Mouse (Mus musculus) midbrain, embryonic 11.5 days (tissue): ENCODE measurements around the gene Msantd1. TPM values are rescaled to one million over a fixed set of nuclear protein-coding genes. Genes with fewer than 3 reads are reported as not detected.

Experiments used
- ATAC-seq: fragments of 200-750 bp; cut with Nextera tagmentation; 2 replicates; pipeline ENCODE4 v1.8.0; 2017; ENCODE audit warnings: moderate TSS enrichment, moderate library complexity; ENCODE audit not compliant: low FRiP score
- DNase-seq: peaks from one replicate; pipeline ENCODE4 v3.0.0; 2015; ENCODE audit warnings: low spot score; ENCODE audit errors: missing footprints
- H3K27ac ChIP-seq: fragments of 300-500 bp; sonication (generic); 2 replicates; pipeline ENCODE4 v1.5.1; 2014; ENCODE audit warnings: low read depth, low read length
- H3K27me3 ChIP-seq: fragments of 300-500 bp; sonication (generic); 2 replicates; pipeline ENCODE4 v1.6.1; 2014; ENCODE audit warnings: mild to moderate bottlenecking, low read length, moderate library complexity, mixed read lengths; ENCODE audit not compliant: control insufficient read depth, insufficient read depth
- H3K36me3 ChIP-seq: fragments of 300-500 bp; sonication (generic); 2 replicates; pipeline ENCODE4 v1.6.1; 2014; ENCODE audit warnings: mild to moderate bottlenecking, low read length, moderate library complexity, mixed read lengths; ENCODE audit not compliant: control insufficient read depth, insufficient read depth
- H3K4me1 ChIP-seq: fragments of 300-500 bp; sonication (generic); 2 replicates; pipeline ENCODE4 v1.6.1; 2014; ENCODE audit warnings: low read length; ENCODE audit not compliant: control insufficient read depth, insufficient read depth
- H3K4me2 ChIP-seq: fragments of 300-500 bp; sonication (generic); 2 replicates; pipeline ENCODE4 v1.6.1; 2014; ENCODE audit warnings: mild to moderate bottlenecking, moderate library complexity
- H3K4me3 ChIP-seq: fragments of 300-500 bp; sonication (generic); 2 replicates; pipeline ENCODE4 v1.5.1; 2014; ENCODE audit warnings: low read depth, low read length
- H3K9ac ChIP-seq: fragments of 300-500 bp; sonication (generic); 2 replicates; pipeline ENCODE4 v1.6.1; 2014; ENCODE audit warnings: low read length
- H3K9me3 ChIP-seq: fragments of 300-500 bp; sonication (generic); 2 replicates; pipeline ENCODE4 v1.6.1; 2016; ENCODE audit warnings: low read length; ENCODE audit not compliant: control insufficient read depth
- WGBS: fragments of 180-500 bp; shearing (Covaris S2); extraction: QIAGEN DNeasy Blood & Tissue Kit; methylation state at CpG from one replicate; pipeline ENCODE4 v1.1.7; 2014; 5-methylcytosine and 5-hydroxymethylcytosine counted together
- polyA plus RNA-seq: library from polyadenylated mRNA; unstranded; fragments of >200 nt; fragmentation: Nextera tagmentation; extraction: Ambion mirVana; gene quantifications from 2 replicates; pipeline ENCODE4 v1.2.1, GENCODE M21; 2014

Msantd1 gene
- polyA plus RNA-seq, 1 experiment from 2014 or later = 1.3 TPM

GRCm38 (mm10) chr5:34933461-34933860 is 25.6 kb downstream of the Msantd1 start:
- DNase-seq (no peak), ATAC-seq (no peak)
- Histone ChIP-seq H3K9ac (no peak overlapping the region), H3K4me1 (peaks cover 6% of the 10 kb centered on the region; the same call in 1 of the 2 replicates), H3K4me2 (no peak overlapping the region), H3K9me3 (no peaks in the 10 kb centered on the region), H3K27me3 (no peaks in the 10 kb centered on the region), H3K4me3 (no peak overlapping the region), H3K36me3 (no peaks in the 10 kb centered on the region), H3K27ac (no peak overlapping the region)
- 85% methylated on average over 1 of the region's 1 CpGs for WGBS

- Histone ChIP-seq H3K4me3 (no peak overlapping the region), H3K27me3 (no peaks in the 10 kb centered on the region), H3K4me2 (no peak overlapping the region), H3K27ac (peak overlapping the region; percentile 90), H3K4me1 (peaks cover 10% of the 10 kb centered on the region; the same call in 1 of the 2 replicates), H3K9me3 (no peaks in the 10 kb centered on the region), H3K36me3 (no peaks in the 10 kb centered on the region), H3K9ac (no peak overlapping the region)
- peak; percentile 94 for ATAC-seq
- peak; percentile 93 for DNase-seq
- WGBS = 15% methylated on average over 10 of the region's 10 CpGs
Observed at GRCm38 (mm10) chr5:34941710-34942470, 34.1 kb downstream of the Msantd1 start.

- Histone ChIP-seq H3K27ac (no peak overlapping the region), H3K36me3 (no peaks in the 10 kb centered on the region), H3K4me1 (peaks cover 10% of the 10 kb centered on the region; the same call in 1 of the 2 replicates), H3K4me3 (no peak overlapping the region), H3K9ac (no peak overlapping the region), H3K27me3 (no peaks in the 10 kb centered on the region), H3K4me2 (no peak overlapping the region), H3K9me3 (no peaks in the 10 kb centered on the region)
- no peak for DNase-seq
- ATAC-seq = no peak
- 88% methylated on average over 3 of the region's 3 CpGs for WGBS
Observed at GRCm38 (mm10) chr5:34943428-34943827, 35.6 kb downstream of the Msantd1 start.

GRCm38 (mm10) chr5:34948861-34949760 is 41.3 kb downstream of the Msantd1 start, which contains the start of gene Rgs12:
Gene Rgs12, plus strand, starts transcription at chr5:34949445.
- Histone ChIP-seq H3K9me3 (peaks cover 3% of the 10 kb centered on the region), H3K36me3 (no peaks in the 10 kb centered on the region; the same call in 1 of the 2 replicates), H3K27me3 (no peaks in the 10 kb centered on the region), H3K4me2 (peak within 1 kb of the TSS; percentile 85), H3K4me3 (peak within 1 kb of the TSS; percentile 76), H3K4me1 (peaks cover 20% of the 10 kb centered on the region), H3K27ac (peak within 1 kb of the TSS; percentile 94), H3K9ac (peak within 1 kb of the TSS; percentile 95)
- WGBS = under 1% methylated on average over 66 of the region's 84 CpGs
- peak; percentile 99 for DNase-seq
- peak; percentile 94 for ATAC-seq

DNA sequence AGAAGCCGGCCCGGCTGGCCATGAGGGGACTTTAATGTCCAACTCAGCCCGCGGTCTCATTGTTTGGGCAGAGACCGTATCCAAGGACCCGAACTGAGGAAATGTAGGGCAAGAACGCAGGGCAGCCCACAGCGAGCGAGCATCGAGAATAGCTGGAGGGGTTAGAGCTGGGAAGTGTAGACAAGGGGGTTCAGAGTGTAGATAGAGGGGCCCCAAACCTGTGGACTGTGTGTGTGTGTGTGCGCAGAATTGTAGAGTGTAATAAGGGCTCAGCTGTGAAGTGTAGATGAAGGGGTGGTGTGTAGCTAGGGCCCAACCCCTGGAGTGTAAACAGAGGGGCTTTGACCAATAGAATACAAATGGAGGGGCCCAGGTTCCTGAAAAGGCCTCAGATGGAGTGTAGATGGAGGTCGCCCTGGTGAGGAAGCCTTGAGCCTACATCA is 42.0 kb downstream of the Msantd1 start:
- no peaks in the 10 kb centered on the region; the same call in 1 of the 2 replicates for H3K36me3 ChIP-seq
- H3K4me1 ChIP-seq = peaks cover 27% of the 10 kb centered on the region
- H3K27me3 ChIP-seq = no peaks in the 10 kb centered on the region
- H3K9ac ChIP-seq = peak overlapping the region; percentile 95
- peak overlapping the region; percentile 76 for H3K4me3 ChIP-seq
- H3K27ac ChIP-seq = peak overlapping the region; percentile 94
- ATAC-seq = peak; percentile 60
- under 1% methylated on average over 12 of the region's 12 CpGs for WGBS
- peak; percentile 95 for DNase-seq
- H3K9me3 ChIP-seq = peaks cover 3% of the 10 kb centered on the region
- peak overlapping the region; percentile 85 for H3K4me2 ChIP-seq

DNA sequence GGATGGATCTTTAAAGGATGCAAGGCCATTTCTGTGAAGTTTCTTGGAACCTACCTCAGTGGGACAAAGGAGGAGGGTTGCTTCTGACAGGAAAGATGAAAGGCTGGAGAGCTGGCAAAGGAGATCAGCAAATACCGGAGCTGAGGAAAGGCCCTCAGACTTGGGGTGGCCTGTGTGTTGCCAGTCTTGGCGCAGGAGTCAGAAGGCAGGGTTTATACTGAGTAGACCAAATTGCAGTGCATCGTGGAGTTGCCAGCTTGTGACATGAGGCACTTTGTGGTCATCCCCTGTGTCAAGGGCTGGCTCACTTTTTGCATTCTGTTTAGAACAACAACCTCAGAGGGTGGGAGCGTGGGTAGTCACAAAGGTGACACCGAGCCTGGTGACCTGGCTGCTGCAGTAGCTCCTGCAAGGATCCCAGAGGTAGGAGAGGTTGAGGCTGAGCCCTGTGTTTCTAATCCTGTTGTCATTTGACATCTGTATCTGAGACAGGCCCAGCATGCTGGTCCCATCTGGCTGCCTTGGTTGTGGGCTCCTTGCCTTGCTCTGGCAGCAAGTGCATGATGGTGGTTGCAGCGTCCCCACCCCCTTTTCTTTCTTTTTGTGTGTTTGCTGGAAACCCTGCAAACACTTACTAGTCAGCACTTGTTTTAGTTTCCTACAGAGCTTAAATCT is 42.8 kb downstream of the Msantd1 start:
- peaks cover 33% of the 10 kb centered on the region for H3K4me1 ChIP-seq
- WGBS = 71% methylated on average over 6 of the region's 6 CpGs

DNA sequence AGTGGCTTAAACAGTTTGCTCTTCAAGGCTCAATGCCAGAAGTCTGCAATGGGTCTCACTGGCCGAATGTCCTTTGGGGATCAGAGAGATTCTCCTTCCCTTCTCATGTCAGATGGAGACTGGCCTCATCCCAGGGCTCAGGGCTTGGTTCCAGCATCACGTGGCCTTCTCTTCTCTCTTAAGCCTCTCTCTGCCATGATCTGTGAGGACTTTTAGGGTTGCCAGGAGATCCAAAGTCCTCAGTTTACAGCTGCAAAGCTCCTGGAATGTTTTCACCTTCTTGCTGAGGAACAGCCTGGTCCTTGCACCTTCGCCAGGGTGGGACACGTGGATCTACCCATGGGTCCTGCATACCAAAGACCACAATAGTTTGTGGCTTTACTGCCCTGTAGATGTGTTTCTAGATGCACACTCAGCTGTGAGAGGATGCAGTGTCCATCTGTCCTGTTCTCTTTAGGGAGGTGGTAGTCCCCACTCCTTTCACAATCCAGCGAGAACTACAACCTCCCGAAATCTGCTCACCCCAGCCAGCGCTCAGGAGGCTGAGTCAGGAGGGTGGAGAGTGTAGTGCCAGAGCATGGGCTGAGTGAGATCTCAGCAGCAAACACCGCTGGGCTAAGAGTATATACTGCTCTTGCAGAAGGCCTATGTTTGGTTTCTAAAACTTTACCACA is 43.5 kb downstream of the Msantd1 start:
- 0 out of 2 replicates have a peak overlapping the region, but pooled peaks have one; percentile 76 for H3K4me3 ChIP-seq
- 91% methylated on average over 8 of the region's 8 CpGs for whole genome bisulfite sequencing
- DNase-seq (no peak), ATAC-seq (no peak)
- H3K9ac ChIP-seq = no peak overlapping the region
- H3K36me3 ChIP-seq = peaks cover 3% of the 10 kb centered on the region; the same call in 1 of the 2 replicates
- no peaks in the 10 kb centered on the region for H3K27me3 ChIP-seq
- H3K4me1 ChIP-seq = peaks cover 33% of the 10 kb centered on the region
- no peak overlapping the region; the same call in 1 of the 2 replicates for H3K27ac ChIP-seq
- H3K4me2 ChIP-seq = peak overlapping the region; percentile 85
- H3K9me3 ChIP-seq = peaks cover 3% of the 10 kb centered on the region

More for the DNA sequence above, 42.8 kb downstream of the Msantd1 start:
- Histone ChIP-seq H3K27ac (peak overlapping the region; percentile 94), H3K36me3 (peaks cover 3% of the 10 kb centered on the region; the same call in 1 of the 2 replicates), H3K9me3 (peaks cover 3% of the 10 kb centered on the region), H3K4me3 (peak overlapping the region; percentile 76), H3K9ac (peak overlapping the region; percentile 95), H3K4me2 (peak overlapping the region; percentile 85), H3K27me3 (no peaks in the 10 kb centered on the region)
- DNase-seq (no peak), ATAC-seq (no peak)

GRCm38 (mm10) chr5:34954508-34954907 is 46.7 kb downstream of the Msantd1 start:
- H3K4me1 ChIP-seq = peaks cover 39% of the 10 kb centered on the region

More at GRCm38 (mm10) chr5:34954508-34954907, 46.7 kb downstream of the Msantd1 start:
- H3K27ac ChIP-seq = no peak overlapping the region
- no peak overlapping the region for H3K4me3 ChIP-seq
- H3K27me3 ChIP-seq = no peaks in the 10 kb centered on the region
- ATAC-seq = no peak
- WGBS = 49% methylated on average over 6 of the region's 6 CpGs
- H3K36me3 ChIP-seq = peaks cover 3% of the 10 kb centered on the region; the same call in 1 of the 2 replicates
- H3K4me2 ChIP-seq = peak overlapping the region; percentile 8; the same call in 1 of the 2 replicates
- no peak for DNase-seq
- H3K9ac ChIP-seq = peak overlapping the region; percentile 16; the same call in 1 of the 2 replicates
- peaks cover 3% of the 10 kb centered on the region for H3K9me3 ChIP-seq
